Mouse (Mus musculus) kidney, adult 2 months (tissue): ENCODE results near the gene Gsto1. TPM values are rescaled to one million over a fixed set of nuclear protein-coding genes. Genes with fewer than 3 reads are reported as not detected.

Source experiments
- DNase-seq: peaks from one replicate; pipeline ENCODE4 v3.0.0; 2021
- H3K27ac ChIP-seq: fragments of 200-500 bp; 2 replicates; pipeline ENCODE4 v1.5.1; 2012; ENCODE audit warnings: low read depth, low read length, control low read depth, inconsistent platforms; ENCODE audit not compliant: insufficient read depth
- H3K27me3 ChIP-seq: fragments of 200-500 bp; replicated peaks from 2 replicates; pipeline ENCODE4 v1.6.1; 2012; ENCODE audit warnings: mild to moderate bottlenecking, moderate library complexity, low read length, inconsistent platforms; ENCODE audit not compliant: control insufficient read depth, insufficient read depth
- H3K36me3 ChIP-seq: fragments of 200-500 bp; 2 replicates; pipeline ENCODE4 v1.6.1; 2012; ENCODE audit warnings: mild to moderate bottlenecking, moderate library complexity, low read length, inconsistent platforms; ENCODE audit not compliant: control insufficient read depth, insufficient read depth
- H3K4me1 ChIP-seq: fragments of 200-500 bp; 2 replicates; pipeline ENCODE4 v1.6.1; 2011; ENCODE audit warnings: low read length; ENCODE audit not compliant: control insufficient read depth, insufficient read depth
- H3K4me3 ChIP-seq: fragments of 200-500 bp; 2 replicates; pipeline ENCODE4 v1.5.1; 2011; ENCODE audit warnings: mild to moderate bottlenecking, low read depth, low read length, control low read depth; ENCODE audit not compliant: insufficient read depth
- CTCF ChIP-seq: fragments of 200-500 bp; conservative IDR thresholded peaks from 2 replicates; pipeline ENCODE4 v1.5.1; 2011; ENCODE audit warnings: low read depth, mild to moderate bottlenecking, control low read depth, low read length, moderate library complexity, mixed read lengths; ENCODE audit not compliant: insufficient read depth, insufficient read length
- POLR2A ChIP-seq: fragments of 200-500 bp; IDR thresholded peaks from one replicate; pipeline ENCODE4 v1.6.1; 2011; ENCODE audit warnings: low read depth, low read length, control low read depth
- WGBS: fragments of 180-500 bp; shearing (Covaris S2); methylation state at CpG from one replicate; pipeline ENCODE4 v1.1.7; 2018; 5-methylcytosine and 5-hydroxymethylcytosine counted together
- polyA plus RNA-seq: library from polyadenylated mRNA; depleted of rRNA; stranded (reverse); fragments of >200 nt; gene quantifications from 2 replicates; pipeline ENCODE4 v1.2.3, GENCODE M21; 2012

Gene Gsto1
- polyA plus RNA-seq, 1 experiment, result 85.1 TPM

DNA sequence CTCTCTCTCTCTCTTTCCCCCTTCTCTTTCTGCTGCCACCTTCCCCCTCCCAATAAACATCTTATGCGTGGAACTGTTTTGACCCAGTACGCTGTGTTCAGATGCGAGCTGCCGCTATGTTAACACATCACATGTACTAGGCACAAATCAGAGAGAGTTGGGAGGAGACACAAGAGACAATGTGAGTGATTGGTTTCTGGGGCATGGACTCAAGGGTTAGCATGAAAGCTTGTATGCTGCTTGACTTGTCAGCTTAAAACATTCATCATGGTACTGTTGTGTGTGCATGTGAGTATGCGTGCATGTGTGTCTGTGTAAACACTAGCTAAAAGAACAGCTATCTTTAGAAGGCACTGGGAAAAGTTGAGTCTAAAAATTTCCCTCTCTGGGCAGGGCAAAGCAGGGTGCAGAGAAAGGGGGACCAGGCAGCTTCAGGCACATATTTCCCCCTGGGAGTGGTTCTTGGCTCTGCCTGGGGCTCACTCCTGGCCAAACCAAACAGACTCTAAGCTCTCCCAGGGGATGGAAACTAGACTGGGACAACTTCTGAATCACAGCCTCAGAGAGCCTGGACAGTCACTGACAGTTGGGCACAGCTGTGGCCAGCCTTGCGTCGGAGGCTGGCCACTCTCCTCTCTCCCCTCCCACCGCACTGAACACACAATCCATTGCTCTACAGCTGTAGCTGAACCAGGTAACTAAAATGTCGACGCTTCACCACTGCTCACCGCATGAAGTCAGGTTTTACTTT is 37.0 kb downstream of the Gsto1 start:
- H3K27ac ChIP-seq, result peak overlapping the region; percentile 92
- peak; percentile 79 for DNase-seq
- TF ChIP-seq POLR2A, result no peak

DNA sequence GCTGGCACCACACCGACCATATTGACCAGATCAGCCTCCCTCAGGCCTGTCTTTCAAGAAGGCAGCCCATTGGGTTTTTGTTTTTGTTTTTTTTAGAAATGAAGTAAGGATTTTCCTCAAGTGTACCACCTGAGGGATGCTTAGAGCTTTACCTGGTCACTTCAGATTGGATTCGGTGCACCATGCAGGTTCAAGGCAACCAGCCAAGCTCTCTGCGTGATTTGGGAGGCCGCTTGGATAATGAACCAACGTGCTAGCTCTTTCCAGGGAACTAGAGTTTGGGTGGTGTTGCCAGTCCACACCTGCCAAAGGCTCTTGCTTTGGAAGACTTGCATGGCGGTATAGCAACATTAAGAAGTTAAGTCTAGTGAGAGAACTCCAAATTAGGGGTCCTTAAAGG is 38.3 kb downstream of the Gsto1 start:
- 89% methylated on average over 6 of the region's 6 CpGs for WGBS
- Histone ChIP-seq H3K36me3 (no peaks in the 10 kb centered on the region), H3K4me1 (peaks cover 6% of the 10 kb centered on the region), H3K27me3 (no peaks in the 10 kb centered on the region), H3K27ac (no peak overlapping the region), H3K4me3 (no peak overlapping the region)
- no peak for TF ChIP-seq CTCF
- TF ChIP-seq POLR2A, result no peak
- DNase-seq, result no peak

More for the DNA sequence above, 37.0 kb downstream of the Gsto1 start:
- peaks cover 9% of the 10 kb centered on the region for H3K4me1 ChIP-seq
- no peaks in the 10 kb centered on the region for H3K27me3 ChIP-seq
- WGBS, result 57% methylated on average over 11 of the region's 11 CpGs
- H3K36me3 ChIP-seq, result no peaks in the 10 kb centered on the region
- H3K4me3 ChIP-seq, result no peak overlapping the region

DNA sequence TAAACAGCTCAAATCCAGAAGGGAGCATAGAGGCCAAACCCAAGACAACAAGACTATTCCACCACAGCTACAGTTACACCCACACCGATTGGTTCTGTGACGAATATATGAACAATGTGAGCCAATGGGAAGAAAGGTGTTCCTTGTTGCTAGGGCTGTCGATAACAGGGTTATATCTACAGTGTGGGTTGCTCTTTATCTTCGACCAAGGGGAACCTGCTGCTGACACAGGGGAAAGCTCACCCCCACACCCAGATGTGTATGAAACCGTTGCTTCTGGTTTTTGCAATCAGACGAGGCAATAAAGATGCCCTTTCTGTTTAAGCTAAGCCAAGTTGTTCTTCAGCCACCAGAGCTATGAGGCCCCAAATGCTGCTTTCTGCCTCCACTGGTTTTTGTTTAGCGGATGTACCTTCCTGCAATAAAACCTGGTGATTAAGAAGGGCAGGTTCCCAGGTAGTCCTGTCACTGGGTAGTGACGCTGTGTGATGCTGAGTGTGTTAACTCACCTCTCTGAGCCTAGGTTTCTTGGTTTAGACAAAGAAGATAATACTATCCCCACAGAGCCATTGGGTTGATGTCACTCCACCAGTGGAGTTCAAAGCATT is 43.8 kb downstream of the Gsto1 start:
- peaks cover 11% of the 10 kb centered on the region; the same call in 1 of the 2 replicates for H3K4me1 ChIP-seq
- WGBS, result 83% methylated on average over 8 of the region's 8 CpGs
- DNase-seq, result no peak
- no peak overlapping the region for H3K27ac ChIP-seq
- H3K27me3 ChIP-seq, result no peaks in the 10 kb centered on the region
- no peaks in the 10 kb centered on the region for H3K36me3 ChIP-seq
- H3K4me3 ChIP-seq, result no peak overlapping the region
- TF ChIP-seq CTCF (no peak), POLR2A (no peak)

DNA sequence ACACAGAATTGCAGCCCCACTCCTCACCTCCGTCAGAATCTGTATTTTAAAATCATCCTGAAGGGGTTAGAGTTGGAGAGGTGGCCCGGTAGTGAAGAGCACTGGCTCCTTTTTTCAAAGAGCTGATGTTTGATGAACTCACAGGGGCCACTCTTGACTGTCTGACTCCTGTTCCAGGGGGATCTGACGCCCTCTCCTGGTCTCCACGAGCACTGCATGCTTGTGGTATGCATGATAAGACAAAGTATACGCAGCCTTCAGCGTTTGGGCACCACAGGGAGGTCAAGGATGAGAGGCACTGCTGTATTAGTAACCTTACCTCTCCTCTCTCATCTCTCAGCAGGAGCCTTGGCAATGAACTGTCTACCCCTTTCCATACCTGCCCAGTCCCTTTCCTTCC is 45.2 kb downstream of the Gsto1 start:
- peak; percentile 31; the same call in 1 of the 2 replicates for TF ChIP-seq CTCF
- TF ChIP-seq POLR2A, result no peak
- 63% methylated on average over 6 of the region's 6 CpGs for WGBS

DNA sequence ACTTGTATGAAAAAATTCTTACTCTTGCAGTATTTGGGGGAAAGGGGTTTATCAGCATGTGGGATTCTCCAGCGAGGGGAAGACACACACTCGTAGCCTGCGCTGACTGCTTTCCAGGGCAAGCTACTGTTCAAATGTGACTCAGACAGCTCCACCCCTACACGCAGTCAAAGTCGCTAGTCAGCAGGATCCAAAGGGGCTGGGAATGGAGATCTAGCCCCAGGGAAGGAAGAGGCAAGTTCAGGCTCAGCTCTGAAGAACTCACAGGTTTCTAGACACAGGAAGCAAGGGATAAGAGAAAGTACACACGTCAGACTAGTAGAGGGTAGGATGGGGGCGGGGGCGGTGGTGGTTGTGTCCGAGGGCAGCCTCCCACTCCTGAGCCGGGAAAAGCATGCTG is 45.8 kb downstream of the Gsto1 start:
- DNase-seq, result no peak
- Histone ChIP-seq H3K36me3 (no peaks in the 10 kb centered on the region), H3K27me3 (no peaks in the 10 kb centered on the region), H3K4me1 (peaks cover 11% of the 10 kb centered on the region; the same call in 1 of the 2 replicates), H3K27ac (no peak overlapping the region), H3K4me3 (no peak overlapping the region)
- 74% methylated on average over 10 of the region's 10 CpGs for WGBS
- TF ChIP-seq CTCF, result no peak
- no peak for TF ChIP-seq POLR2A

More for the DNA sequence above, 45.2 kb downstream of the Gsto1 start:
- no peak for DNase-seq
- peaks cover 11% of the 10 kb centered on the region; the same call in 1 of the 2 replicates for H3K4me1 ChIP-seq
- H3K4me3 ChIP-seq, result no peak overlapping the region
- no peak overlapping the region for H3K27ac ChIP-seq
- H3K27me3 ChIP-seq, result no peaks in the 10 kb centered on the region
- no peaks in the 10 kb centered on the region for H3K36me3 ChIP-seq

DNA sequence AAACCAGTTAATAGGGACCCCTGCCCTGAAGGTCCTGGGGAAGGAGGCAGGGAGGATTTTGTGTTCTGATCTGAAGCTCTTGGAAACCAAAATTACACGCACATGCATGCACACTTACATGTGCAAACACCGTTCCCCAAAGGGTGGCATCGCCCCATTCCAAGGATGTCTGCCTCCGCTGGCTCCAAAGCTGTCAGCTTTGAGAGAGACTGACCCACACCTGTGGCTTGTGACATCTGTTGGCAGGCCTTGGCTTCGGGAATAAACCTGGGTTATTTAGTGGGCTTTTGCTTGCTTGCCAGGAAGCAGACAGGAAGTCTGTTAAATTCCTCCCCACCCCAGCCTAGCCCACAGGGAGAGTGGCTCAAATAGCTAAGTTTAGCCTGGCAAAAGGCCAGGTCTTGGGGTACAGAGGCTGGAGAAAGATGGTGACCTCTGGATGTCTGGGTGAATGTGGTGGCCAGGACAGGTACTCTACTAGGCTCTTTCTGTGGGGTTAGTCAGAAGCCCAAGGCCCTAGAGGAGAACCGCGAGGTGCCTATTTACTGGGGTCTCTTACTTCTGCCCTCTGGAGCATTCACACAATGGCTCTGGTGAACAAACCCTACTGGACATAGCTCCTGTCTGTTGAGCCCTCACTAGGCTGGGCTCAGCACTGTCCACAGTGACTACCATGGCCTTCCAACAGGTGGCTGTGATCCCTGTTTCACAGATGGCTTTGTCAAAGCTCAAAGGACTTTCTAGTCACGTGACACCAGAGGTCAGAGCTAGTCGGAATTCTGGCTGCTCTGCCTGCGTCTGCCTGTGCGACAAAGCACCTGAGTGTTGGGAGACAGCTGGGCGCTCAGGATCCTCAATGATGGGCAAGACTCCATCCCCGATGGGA is 47.8 kb downstream of the Gsto1 start:
- Histone ChIP-seq H3K36me3 (no peaks in the 10 kb centered on the region), H3K27me3 (no peaks in the 10 kb centered on the region), H3K4me1 (peaks cover 11% of the 10 kb centered on the region; the same call in 1 of the 2 replicates), H3K4me3 (no peak overlapping the region), H3K27ac (peak overlapping the region; percentile 78)
- 52% methylated on average over 13 of the region's 13 CpGs for WGBS
- peak; percentile 89 for DNase-seq
- TF ChIP-seq CTCF, result no peak
- TF ChIP-seq POLR2A, result no peak

DNA sequence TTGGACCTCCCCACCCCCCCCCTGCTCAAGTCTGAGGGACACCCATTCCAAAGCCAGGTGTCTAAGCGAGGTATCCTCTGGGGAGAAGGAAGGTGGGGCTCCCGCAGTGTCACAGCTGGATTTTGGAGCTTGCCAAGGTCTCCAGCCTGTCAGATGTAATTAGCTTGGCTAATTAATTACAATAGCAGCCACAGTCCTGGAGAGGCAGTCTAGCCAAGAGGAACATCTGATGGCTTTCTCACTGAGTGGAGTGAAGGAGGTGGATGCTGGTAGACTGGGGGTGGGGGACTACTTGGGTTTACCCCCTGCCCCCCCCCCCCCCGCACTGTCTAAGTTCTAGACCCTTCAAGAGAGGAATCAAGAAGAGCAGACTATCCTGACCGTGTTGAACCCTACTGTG is 48.9 kb downstream of the Gsto1 start:
- WGBS, result 49% methylated on average over 4 of the region's 4 CpGs
- no peak overlapping the region for H3K4me3 ChIP-seq
- TF ChIP-seq POLR2A (no peak), CTCF (no peak)
- H3K36me3 ChIP-seq, result no peaks in the 10 kb centered on the region
- DNase-seq, result no peak
- no peak overlapping the region; the same call in 1 of the 2 replicates for H3K27ac ChIP-seq
- peaks cover 11% of the 10 kb centered on the region; the same call in 1 of the 2 replicates for H3K4me1 ChIP-seq
- H3K27me3 ChIP-seq, result no peaks in the 10 kb centered on the region
